In the genomic region with DNA sequence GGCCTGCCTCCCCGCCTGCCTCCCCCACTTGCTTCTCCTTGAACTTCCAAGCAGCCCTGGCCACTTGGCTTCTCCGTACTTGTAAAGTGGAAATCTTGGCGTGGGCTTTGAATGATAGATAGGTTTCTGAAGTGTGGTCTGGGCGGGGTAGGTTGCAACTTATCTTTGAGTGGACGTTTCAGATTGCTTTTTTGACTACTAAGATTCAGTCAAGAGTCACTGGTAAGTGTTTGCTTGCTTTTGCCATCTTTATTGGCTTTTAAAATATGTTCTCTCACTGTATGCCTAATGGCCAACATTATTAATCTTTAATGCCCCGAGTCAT, we compare ENCODE assay signal across 8 mouse cellular contexts. TPM values are rescaled to one million over a fixed set of nuclear protein-coding genes. Genes with fewer than 3 reads are reported as not detected.
DNase-seq lines count a peak whose midpoint lies in the region; ATAC-seq and TF ChIP-seq lines count a peak whose summit lies in the region.

No protein-coding gene starts in this region.

- DNase-seq in heart, adult 11 months = no peak
- DNase-seq in G1E (ENCODE audit: low spot score) = no peak
- no peak for DNase-seq in right cerebral cortex, postnatal 25 days
- DNase-seq in urinary bladder, adult 2 months (ENCODE audit: low spot score) = no peak

- no peaks in the 10 kb centered on the region for H3K27me3 ChIP-seq in heart, embryonic 13.5 days (replicated peaks)
- no peaks in the 10 kb centered on the region for H3K27me3 ChIP-seq in G1E (ENCODE audit: insufficient read depth, low read length)
- H3K27me3 ChIP-seq in forebrain, embryonic 16.5 days (replicated peaks; ENCODE audit: control insufficient read depth, insufficient read depth, low read length) = no peaks in the 10 kb centered on the region

- TF ChIP-seq CTCF in G1E (IDR thresholded peaks at IDR 0.05; ENCODE audit: low read depth, low read length) = no peak

- H3K27ac ChIP-seq in heart, embryonic 13.5 days (replicated peaks) = no peak overlapping the region
- no peak overlapping the region for H3K27ac ChIP-seq in forebrain, embryonic 16.5 days (ENCODE audit: low read length)
- no peak overlapping the region for H3K27ac ChIP-seq in macrophage

- H3K4me2 ChIP-seq in heart, embryonic 13.5 days = peak overlapping the region; percentile 78
- peak overlapping the region; percentile 99 for H3K4me2 ChIP-seq in forebrain, embryonic 16.5 days (ENCODE audit: low read length)

- no peak for ATAC-seq in heart, embryonic 13.5 days (ENCODE audit: extremely low read depth, insufficient number of reproducible peaks, low FRiP score, low TSS enrichment)
- no peak for ATAC-seq in G1E (ENCODE audit: extremely low read depth, insufficient number of reproducible peaks, low FRiP score, poor library complexity, severe bottlenecking)
- ATAC-seq in forebrain, embryonic 16.5 days = no peak
- ATAC-seq in CD4-positive, CD25-positive, alpha-beta regulatory T cell, adult 4 months = no peak

- under 1% methylated on average over 6 of the region's 6 CpGs for WGBS in heart, embryonic 13.5 days
- WGBS in forebrain, embryonic 16.5 days = 0% methylated on average over 6 of the region's 6 CpGs
- 5% methylated on average over 6 of the region's 6 CpGs for WGBS in macrophage (ENCODE audit: missing documents)

- H3K4me1 ChIP-seq in heart, embryonic 13.5 days = peaks cover 10% of the 10 kb centered on the region
- peaks cover 30% of the 10 kb centered on the region for H3K4me1 ChIP-seq in G1E (ENCODE audit: insufficient read depth, low read depth, low read length)
- peaks cover 10% of the 10 kb centered on the region for H3K4me1 ChIP-seq in forebrain, embryonic 16.5 days (replicated peaks; ENCODE audit: control insufficient read depth, insufficient read depth, low read length)

- peak overlapping the region; percentile 83 for H3K4me3 ChIP-seq in heart, embryonic 13.5 days
- H3K4me3 ChIP-seq in G1E (ENCODE audit: low read depth, low read length) = peak overlapping the region; percentile 95
- peak overlapping the region; percentile 67 for H3K4me3 ChIP-seq in forebrain, embryonic 16.5 days (replicated peaks; ENCODE audit: low read length)
- H3K4me3 ChIP-seq in macrophage (ENCODE audit: inconsistent target) = peak overlapping the region; percentile 56

- H3K9ac ChIP-seq in heart, embryonic 13.5 days = peak overlapping the region; percentile 89
- peak overlapping the region; percentile 88 for H3K9ac ChIP-seq in forebrain, embryonic 16.5 days (replicated peaks; ENCODE audit: low read depth, low read length)

- no peaks in the 10 kb centered on the region for H3K9me3 ChIP-seq in heart, embryonic 13.5 days
- no peaks in the 10 kb centered on the region for H3K9me3 ChIP-seq in G1E (replicated peaks)
- no peaks in the 10 kb centered on the region for H3K9me3 ChIP-seq in forebrain, embryonic 16.5 days (ENCODE audit: control insufficient read depth, low read length)

- H3K36me3 ChIP-seq in heart, embryonic 13.5 days = peaks cover 32% of the 10 kb centered on the region
- peaks cover 48% of the 10 kb centered on the region for H3K36me3 ChIP-seq in G1E (replicated peaks)
- no peaks in the 10 kb centered on the region for H3K36me3 ChIP-seq in forebrain, embryonic 16.5 days (ENCODE audit: control insufficient read depth, insufficient read depth)
- H3K36me3 ChIP-seq in macrophage (ENCODE audit: inconsistent target) = no peaks in the 10 kb centered on the region

- peaks cover 26% of the 10 kb centered on the region for H3K79me2 ChIP-seq in macrophage (ENCODE audit: inconsistent target)

RNA-seq across cellular contexts. Expression of a gene that starts 0.8 kb away (rescaled TPM):
- 20.6 and 22.9 TPM in 2 replicates for polyA plus RNA-seq in heart, embryonic 13.5 days (2015; fragmentation: Nextera tagmentation; extraction: Ambion mirVana)
- total RNA-seq in G1E (2014; fragmentation: Nextera tagmentation) (285 and 333 TPM in 2 replicates), G1E (2017) (111 and 137 TPM in 2 replicates)
- polyA plus RNA-seq in G1E (2012) (14.1 and 17.4 TPM in 2 replicates), macrophage (2018) (1.5 to 14.6 TPM (median 10.4 TPM) in 3 replicates)
- 18.1 and 20.4 TPM in 2 replicates for polyA plus RNA-seq in forebrain, embryonic 16.5 days (2015; fragmentation: Nextera tagmentation; extraction: Ambion mirVana)
- total RNA-seq in macrophage (2018; cell fraction: chromatin; rRNA removed) = 10 to 100 TPM in 21 of 26 experiments, 1 to 10 TPM in 5; 3.6 to 29.0 (median 17.2) TPM
- total RNA-seq in macrophage (2018; cell fraction: cytosol; rRNA removed) = 1 to 10 TPM; 1.6 to 7.1 (median 4.0) TPM
- 10 to 100 TPM in 9 of 26 experiments, 1 to 10 TPM in 17; 1.8 to 61.8 (median 7.9) TPM for total RNA-seq in macrophage (2018; cell fraction: nucleus; rRNA removed)
- 1.6 and 1.7 TPM in 2 replicates for polyA plus RNA-seq in urinary bladder, adult 2 months (2012; rRNA removed)
- 10 to 100 TPM; 17.6 to 18.3 TPM for polyA plus RNA-seq in CD4-positive, CD25-positive, alpha-beta regulatory T cell, adult 4 months (2017; shearing (Covaris generic))
